Mouse (Mus musculus) kidney, embryonic 15.5 days (tissue): ENCODE measurements around the gene Socs3. TPM values are rescaled to one million over a fixed set of nuclear protein-coding genes. Genes with fewer than 3 reads are reported as not detected.

ENCODE experiments used
- ATAC-seq: fragments of 200-750 bp; cut with Nextera tagmentation; replicated peaks from 2 replicates; pipeline ENCODE4 v1.8.0; 2017; ENCODE audit warnings: moderate TSS enrichment; ENCODE audit not compliant: low FRiP score
- H3K27ac ChIP-seq: fragments of 300-500 bp; sonication (generic); 2 replicates; pipeline ENCODE4 v1.5.1; 2015; ENCODE audit warnings: mild to moderate bottlenecking, inconsistent platforms
- H3K27me3 ChIP-seq: fragments of 300-500 bp; sonication (generic); 2 replicates; pipeline ENCODE4 v1.6.1; 2015; ENCODE audit warnings: inconsistent platforms
- H3K36me3 ChIP-seq: fragments of 300-500 bp; sonication (generic); 2 replicates; pipeline ENCODE4 v1.6.1; 2015; ENCODE audit warnings: inconsistent platforms
- H3K4me1 ChIP-seq: fragments of 300-500 bp; sonication (generic); 2 replicates; pipeline ENCODE4 v1.6.1; 2015; ENCODE audit warnings: inconsistent platforms
- H3K4me2 ChIP-seq: fragments of 300-500 bp; sonication (generic); 2 replicates; pipeline ENCODE4 v1.6.1; 2015; ENCODE audit warnings: moderate library complexity, mild to moderate bottlenecking, inconsistent platforms
- H3K4me3 ChIP-seq: fragments of 300-500 bp; sonication (generic); replicated peaks from 2 replicates; pipeline ENCODE4 v1.5.1; 2015; ENCODE audit warnings: mild to moderate bottlenecking, inconsistent platforms
- H3K9ac ChIP-seq: fragments of 300-500 bp; sonication (generic); 2 replicates; pipeline ENCODE4 v1.6.1; 2015; ENCODE audit warnings: mild to moderate bottlenecking, inconsistent platforms
- H3K9me3 ChIP-seq: fragments of 300-500 bp; sonication (generic); replicated peaks from 2 replicates; pipeline ENCODE4 v1.6.1; 2016; ENCODE audit warnings: inconsistent platforms
- WGBS: fragments of 180-500 bp; shearing (Covaris S2); methylation state at CpG from one replicate; pipeline ENCODE4 v1.1.7; 2015; ENCODE audit warnings: mixed read lengths; 5-methylcytosine and 5-hydroxymethylcytosine counted together
- polyA plus RNA-seq: library from polyadenylated mRNA; unstranded; fragments of >200 nt; fragmentation: Nextera tagmentation; extraction: Ambion mirVana; gene quantifications from 2 replicates; pipeline ENCODE4 v1.2.1, GENCODE M21; 2015

Socs3 gene
- polyA plus RNA-seq, 1 experiment from 2014 or later: 15.2 TPM

DNA sequence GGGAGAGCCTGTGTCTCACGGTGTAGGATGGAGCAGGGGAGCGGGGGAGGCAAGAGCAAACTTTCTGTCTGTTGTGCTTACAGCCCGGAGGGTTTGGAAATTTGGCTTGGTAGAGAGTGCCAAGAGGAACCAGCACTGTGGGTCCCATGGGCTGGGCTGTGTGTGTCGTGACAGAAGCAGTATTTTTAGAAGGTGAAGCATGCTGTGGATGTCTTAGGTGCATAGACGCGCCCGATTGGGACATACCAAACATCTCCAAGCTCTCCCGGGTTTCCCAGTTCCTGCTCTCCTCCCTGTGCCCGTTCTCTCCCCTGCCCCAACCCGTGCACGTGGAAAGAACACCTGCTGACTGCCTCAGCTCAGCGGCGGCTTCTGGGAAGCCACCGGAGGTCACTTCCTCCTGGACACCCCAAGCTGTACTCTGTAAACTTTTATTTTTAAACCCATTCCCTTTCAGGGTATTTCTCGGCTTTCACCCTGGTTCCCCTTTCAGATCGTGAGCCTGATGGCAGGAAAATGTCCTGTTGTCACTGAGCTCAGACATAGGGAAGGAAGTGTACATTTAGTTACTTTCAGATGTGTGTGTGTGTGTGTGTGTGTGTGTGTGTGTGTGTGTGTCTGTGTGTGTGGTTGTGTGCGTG lies 10.0 kb downstream of the Socs3 start:
- peak overlapping the region; percentile 15; the same call in 1 of the 2 replicates for H3K27ac ChIP-seq
- no peak for ATAC-seq
- no peak overlapping the region for H3K9ac ChIP-seq
- no peaks in the 10 kb centered on the region for H3K9me3 ChIP-seq
- H3K27me3 ChIP-seq: no peaks in the 10 kb centered on the region
- no peaks in the 10 kb centered on the region for H3K36me3 ChIP-seq
- H3K4me3 ChIP-seq: no peak overlapping the region
- WGBS: 39% methylated on average over 17 of the region's 17 CpGs
- peak overlapping the region; percentile 3; the same call in 1 of the 2 replicates for H3K4me2 ChIP-seq
- peaks cover 74% of the 10 kb centered on the region for H3K4me1 ChIP-seq

DNA sequence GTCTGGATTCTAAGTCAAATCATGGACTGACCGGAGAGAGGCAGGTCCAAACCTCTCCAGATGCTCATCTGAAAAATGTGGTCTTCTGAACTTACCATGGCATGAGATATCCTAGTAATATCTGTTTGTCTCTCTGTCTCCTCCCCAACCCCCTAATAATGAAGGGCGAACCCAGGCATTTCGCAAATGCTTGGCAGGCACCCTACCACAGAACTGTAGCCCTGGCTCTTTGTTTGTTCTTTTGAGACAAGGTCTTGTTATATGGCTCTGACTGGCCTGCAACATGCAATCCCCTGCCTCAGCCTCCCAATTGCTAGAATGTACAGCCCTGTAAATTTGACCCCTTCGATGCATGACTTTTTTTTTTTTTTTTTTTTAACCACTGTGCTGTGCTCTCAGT lies 10.7 kb downstream of the Socs3 start:
- ATAC-seq: no peak
- no peak overlapping the region for H3K4me2 ChIP-seq
- H3K36me3 ChIP-seq: no peaks in the 10 kb centered on the region
- H3K27ac ChIP-seq: no peak overlapping the region
- no peak overlapping the region for H3K9ac ChIP-seq
- H3K4me3 ChIP-seq: no peak overlapping the region
- no peaks in the 10 kb centered on the region for H3K9me3 ChIP-seq
- H3K4me1 ChIP-seq: peaks cover 74% of the 10 kb centered on the region
- 89% methylated on average over 4 of the region's 4 CpGs for WGBS
- no peaks in the 10 kb centered on the region for H3K27me3 ChIP-seq

DNA sequence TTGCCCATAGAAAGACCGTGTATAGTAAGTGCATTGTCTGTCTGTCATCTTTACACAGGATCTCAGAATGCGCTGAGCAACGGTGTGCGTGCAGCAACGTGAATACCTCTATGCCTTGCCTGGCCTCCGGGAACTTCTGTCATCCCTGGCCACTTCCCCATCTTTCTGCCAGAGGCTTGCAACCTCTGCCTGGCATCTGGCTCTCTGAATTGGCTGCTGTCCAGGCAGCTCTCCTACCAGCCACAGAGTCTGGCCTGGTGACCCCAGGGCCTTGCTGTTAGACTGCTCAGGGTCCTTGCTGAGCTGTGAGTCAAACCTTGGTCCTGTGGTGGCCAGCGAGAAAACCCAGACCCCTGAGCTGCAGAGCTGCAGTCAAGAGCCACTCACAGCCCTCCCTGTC lies 11.7 kb downstream of the Socs3 start:
- Histone ChIP-seq H3K9me3 (no peaks in the 10 kb centered on the region), H3K9ac (no peak overlapping the region), H3K4me3 (no peak overlapping the region), H3K36me3 (no peaks in the 10 kb centered on the region), H3K4me1 (peaks cover 71% of the 10 kb centered on the region), H3K27ac (no peak overlapping the region), H3K27me3 (no peaks in the 10 kb centered on the region), H3K4me2 (no peak overlapping the region)
- WGBS: 68% methylated on average over 7 of the region's 7 CpGs
- no peak for ATAC-seq

DNA sequence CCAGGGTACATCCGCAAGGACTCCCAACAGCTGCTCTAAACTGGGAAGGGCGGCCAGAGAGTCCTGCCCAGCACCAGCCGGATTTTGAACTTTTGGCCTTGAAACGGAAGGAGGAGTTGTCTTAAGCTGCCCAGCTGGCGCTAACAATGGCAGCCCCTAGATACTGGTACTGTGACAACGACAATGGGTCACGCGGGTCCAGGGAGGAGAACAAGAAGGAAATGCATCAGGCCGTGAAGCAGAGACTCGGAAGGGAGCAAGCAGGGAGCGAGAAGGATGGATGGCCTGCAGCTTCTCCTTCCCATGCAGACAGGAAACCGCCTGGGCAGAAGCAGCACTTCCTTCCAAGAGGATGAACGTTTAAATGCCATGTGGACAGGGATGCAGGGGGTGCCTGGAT lies 14.2 kb downstream of the Socs3 start:
- Histone ChIP-seq H3K4me2 (no peak overlapping the region), H3K4me1 (peaks cover 67% of the 10 kb centered on the region), H3K9ac (no peak overlapping the region), H3K27ac (peak overlapping the region; percentile 63), H3K9me3 (no peaks in the 10 kb centered on the region), H3K27me3 (no peaks in the 10 kb centered on the region), H3K36me3 (no peaks in the 10 kb centered on the region), H3K4me3 (no peak overlapping the region)
- no peak; the same call in 1 of the 2 replicates for ATAC-seq
- WGBS: 43% methylated on average over 13 of the region's 13 CpGs

DNA sequence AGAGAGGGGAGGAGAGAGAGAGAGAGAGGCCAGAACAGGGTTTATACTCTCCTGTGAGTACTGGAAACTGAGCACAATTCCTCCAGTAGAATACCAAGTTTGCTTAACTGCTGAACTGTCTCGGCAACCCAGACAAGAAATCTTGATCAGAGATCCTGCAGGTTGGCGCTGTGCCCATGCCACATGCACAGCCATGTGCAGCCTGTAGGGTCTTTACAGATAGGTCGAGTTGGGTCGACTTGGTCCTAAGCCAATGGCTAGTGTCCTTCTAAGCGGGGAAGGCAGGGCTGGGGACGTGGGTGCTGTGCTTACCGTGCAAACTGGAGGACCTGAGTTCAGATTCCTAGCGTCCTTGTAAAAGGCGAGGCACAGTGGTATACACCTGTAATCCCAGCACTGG lies 15.0 kb downstream of the Socs3 start:
- Histone ChIP-seq H3K4me3 (no peak overlapping the region), H3K4me2 (no peak overlapping the region), H3K4me1 (peaks cover 66% of the 10 kb centered on the region), H3K27me3 (no peaks in the 10 kb centered on the region), H3K27ac (peak overlapping the region; percentile 63; the same call in 1 of the 2 replicates), H3K36me3 (no peaks in the 10 kb centered on the region), H3K9me3 (no peaks in the 10 kb centered on the region), H3K9ac (no peak overlapping the region)
- 77% methylated on average over 9 of the region's 9 CpGs for WGBS
- ATAC-seq: no peak

DNA sequence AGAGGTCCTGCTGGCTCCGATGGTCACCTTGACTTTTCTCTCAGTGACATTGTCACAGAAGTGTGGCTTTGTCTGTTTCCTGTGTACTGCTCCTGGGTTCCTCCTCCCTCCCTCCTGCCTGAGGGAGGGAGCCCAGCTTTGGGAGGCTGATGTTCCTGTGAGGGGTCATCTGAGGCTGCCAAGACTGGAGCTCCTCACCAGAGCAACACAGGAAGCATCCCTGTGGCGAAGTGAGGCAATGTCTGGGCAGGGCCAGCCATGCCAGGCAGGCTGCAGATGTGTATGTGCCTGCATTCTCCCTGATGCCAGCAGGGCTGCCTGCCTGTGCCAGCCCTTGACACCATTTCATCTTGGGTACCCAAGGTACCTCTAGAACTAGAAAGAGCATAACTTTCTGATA lies 15.8 kb downstream of the Socs3 start:
- Histone ChIP-seq H3K9ac (no peak overlapping the region), H3K27ac (peak overlapping the region; percentile 63; the same call in 1 of the 2 replicates)

DNA sequence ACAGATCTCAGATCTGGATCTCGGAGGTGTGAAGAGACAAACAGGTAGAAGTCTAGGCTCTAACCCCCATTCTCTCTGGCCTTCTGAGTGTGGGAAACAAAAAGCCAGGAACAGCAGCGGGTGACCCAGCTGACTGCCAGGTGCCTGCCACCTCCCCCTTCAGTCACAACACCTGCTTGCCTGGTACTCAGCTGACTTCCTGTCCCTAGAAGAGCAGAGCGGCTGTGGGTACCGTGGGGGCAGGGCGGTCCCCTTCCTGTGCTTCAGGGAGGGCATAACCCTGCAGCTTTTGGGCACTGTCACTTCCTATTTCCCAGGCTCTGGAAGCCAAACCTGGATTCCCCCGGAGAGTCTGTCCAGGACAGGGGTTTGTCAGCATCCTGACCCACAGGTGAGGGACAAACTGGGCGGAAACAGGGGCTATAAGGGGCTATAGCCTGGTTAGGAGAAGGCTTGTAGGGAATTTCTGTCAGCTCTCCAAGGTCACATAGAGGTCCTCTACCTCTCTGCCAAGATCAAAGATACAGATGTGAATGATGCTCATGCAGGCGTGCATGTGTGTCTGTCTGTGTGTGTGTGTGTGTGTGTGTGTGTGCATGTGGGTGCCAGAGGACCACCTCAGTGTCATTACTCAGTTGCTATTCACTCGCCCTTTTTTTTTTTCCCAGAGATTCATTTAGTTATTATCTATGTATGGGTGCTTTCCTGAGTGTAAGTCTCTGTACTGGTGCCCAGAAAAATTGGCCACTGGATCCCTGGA lies 17.5 kb downstream of the Socs3 start:
- H3K4me1 ChIP-seq: peaks cover 60% of the 10 kb centered on the region
- H3K4me2 ChIP-seq: no peak overlapping the region
- no peaks in the 10 kb centered on the region for H3K27me3 ChIP-seq
- no peak overlapping the region for H3K9ac ChIP-seq
- no peaks in the 10 kb centered on the region for H3K36me3 ChIP-seq
- no peak overlapping the region for H3K4me3 ChIP-seq
- WGBS: 56% methylated on average over 9 of the region's 9 CpGs
- no peak for ATAC-seq
- H3K9me3 ChIP-seq: no peaks in the 10 kb centered on the region
- H3K27ac ChIP-seq: no peak overlapping the region

More for the DNA sequence above, 15.8 kb downstream of the Socs3 start:
- Histone ChIP-seq H3K4me2 (no peak overlapping the region), H3K36me3 (no peaks in the 10 kb centered on the region), H3K4me1 (peaks cover 66% of the 10 kb centered on the region), H3K9me3 (no peaks in the 10 kb centered on the region), H3K4me3 (no peak overlapping the region), H3K27me3 (no peaks in the 10 kb centered on the region)
- ATAC-seq: no peak
- 63% methylated on average over 2 of the region's 2 CpGs for WGBS

DNA sequence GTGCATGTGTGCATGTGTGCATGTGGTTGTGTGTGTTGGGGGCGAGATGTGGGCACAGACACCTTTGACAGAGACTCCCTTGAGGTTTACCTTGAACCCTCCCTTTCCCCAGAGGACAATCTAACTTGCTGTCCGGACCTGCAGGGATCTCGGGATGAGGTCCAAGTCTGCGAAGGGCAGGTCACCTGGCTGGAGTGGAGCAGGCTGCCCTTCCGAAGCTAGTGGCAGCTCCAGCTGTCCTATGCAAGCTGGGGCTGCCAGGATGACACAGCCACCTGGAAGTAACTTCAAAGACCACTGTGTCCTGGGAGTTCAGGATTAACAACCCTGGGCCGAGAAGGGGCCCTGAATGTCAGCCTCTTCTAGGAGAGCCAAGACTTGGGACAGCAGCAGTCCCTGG lies 18.5 kb downstream of the Socs3 start:
- Histone ChIP-seq H3K36me3 (no peaks in the 10 kb centered on the region), H3K9me3 (no peaks in the 10 kb centered on the region), H3K27ac (no peak overlapping the region), H3K4me3 (no peak overlapping the region), H3K27me3 (no peaks in the 10 kb centered on the region), H3K4me1 (peaks cover 68% of the 10 kb centered on the region), H3K4me2 (no peak overlapping the region), H3K9ac (0 out of 2 replicates have a peak overlapping the region, but pooled peaks have one; percentile 3)
- WGBS: 56% methylated on average over 6 of the region's 6 CpGs
- ATAC-seq: no peak

DNA sequence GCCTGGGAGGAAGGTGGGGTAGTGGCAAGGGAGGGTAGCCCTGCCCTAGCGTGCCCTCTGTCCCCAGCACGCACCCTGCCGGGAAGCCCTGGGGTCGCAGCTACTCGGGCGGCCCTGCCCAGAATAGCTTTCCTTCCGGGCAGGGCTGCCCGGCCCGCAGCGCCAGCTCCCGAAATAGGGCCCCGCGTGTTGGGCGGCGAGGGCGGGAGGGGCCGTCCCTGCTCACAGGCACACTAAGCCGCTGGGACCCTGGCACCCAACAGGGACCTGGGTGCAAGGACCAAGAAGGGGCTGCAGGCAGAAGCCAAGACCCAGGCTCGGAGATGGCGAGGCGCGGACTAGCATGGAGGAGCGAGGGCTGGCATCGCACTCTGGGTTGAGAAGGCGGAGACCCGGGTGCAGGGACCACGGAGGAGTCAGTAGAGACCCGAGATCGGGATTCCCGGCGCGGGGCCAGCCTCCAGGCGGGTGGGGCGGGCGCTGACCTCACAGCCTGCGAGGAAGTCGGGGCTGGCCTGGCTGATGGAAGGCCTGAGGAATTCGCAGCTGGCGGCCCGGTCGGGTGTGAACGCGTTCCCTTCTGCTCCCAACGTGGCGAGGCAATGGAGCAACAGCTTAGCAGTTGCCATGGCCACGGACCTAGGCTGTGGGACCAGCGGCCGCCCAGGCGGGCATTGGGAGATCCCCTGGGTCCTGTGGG lies 20.3 kb downstream of the Socs3 start:
- Histone ChIP-seq H3K27ac (peak overlapping the region; percentile 79), H3K4me3 (peak overlapping the region; percentile 38), H3K4me1 (peaks cover 59% of the 10 kb centered on the region), H3K4me2 (peak overlapping the region; percentile 75), H3K9me3 (no peaks in the 10 kb centered on the region), H3K9ac (peak overlapping the region; percentile 50), H3K36me3 (no peaks in the 10 kb centered on the region), H3K27me3 (no peaks in the 10 kb centered on the region)
- 2% methylated on average over 49 of the region's 49 CpGs for WGBS
- peak; percentile 84 for ATAC-seq

DNA sequence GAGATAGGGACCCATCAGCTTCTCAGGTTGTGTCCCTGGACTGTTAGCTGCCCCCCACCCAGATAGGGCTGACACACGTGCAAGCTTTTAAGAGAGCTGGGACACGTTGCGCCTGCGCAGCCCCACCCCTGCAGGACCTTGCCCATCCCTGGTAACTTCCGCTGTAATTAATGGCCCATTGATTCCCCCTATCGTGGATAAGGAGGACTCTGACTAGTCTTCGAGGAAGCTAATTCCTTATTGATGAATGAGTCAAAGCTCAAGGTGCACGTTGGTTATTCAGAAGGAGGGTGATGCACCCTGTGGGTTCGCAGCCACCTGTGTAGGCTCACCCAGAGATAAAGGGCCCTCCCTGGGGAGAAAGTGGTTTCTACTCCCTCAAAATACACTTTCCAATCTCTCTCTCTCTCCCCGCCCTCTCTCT lies 22.8 kb downstream of the Socs3 start:
- ATAC-seq: 0 out of 2 replicates have a peak, but pooled peaks have one; percentile 41
- Histone ChIP-seq H3K36me3 (no peaks in the 10 kb centered on the region), H3K4me2 (peak overlapping the region; percentile 34), H3K9me3 (no peaks in the 10 kb centered on the region), H3K4me1 (peaks cover 45% of the 10 kb centered on the region), H3K9ac (no peak overlapping the region), H3K27me3 (no peaks in the 10 kb centered on the region), H3K27ac (peak overlapping the region; percentile 84), H3K4me3 (no peak overlapping the region)
- WGBS: 49% methylated on average over 10 of the region's 10 CpGs

DNA sequence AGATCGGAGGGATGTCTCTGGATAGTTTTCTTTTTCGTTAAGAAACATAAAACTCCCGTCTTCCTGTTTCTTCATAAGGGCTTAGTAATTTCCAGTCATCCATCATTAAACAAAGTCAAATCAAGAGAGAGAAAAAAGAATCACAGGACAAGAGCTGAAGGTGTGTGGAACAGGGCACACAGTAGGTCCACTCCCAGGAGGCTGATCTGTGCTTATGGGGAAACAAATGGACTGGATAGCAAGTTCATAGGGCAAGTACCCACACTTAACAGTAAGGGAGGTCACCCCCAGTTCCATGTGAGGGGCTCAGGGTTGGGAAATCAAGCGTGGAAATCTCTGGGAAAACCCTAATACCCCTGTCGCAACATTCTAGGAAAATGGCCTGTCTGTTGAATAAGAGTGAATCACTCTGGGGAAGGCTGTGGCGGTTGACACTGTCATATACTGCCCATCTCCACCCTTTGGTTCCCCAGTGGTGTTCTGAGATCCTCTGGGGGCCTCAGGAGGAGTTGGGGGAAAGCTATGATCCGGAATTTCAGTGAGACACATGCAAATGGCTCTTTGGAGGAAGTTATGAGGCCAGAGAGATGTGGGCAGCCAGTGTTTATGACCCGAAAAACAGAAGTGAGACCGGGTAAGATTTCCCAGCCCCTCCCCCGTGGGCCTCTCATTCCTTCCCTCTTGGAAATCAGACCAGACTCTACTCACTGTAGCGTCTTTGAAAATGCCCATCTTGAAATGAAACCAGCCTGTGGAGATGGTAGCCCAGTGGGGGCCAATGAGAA lies 23.5 kb downstream of the Socs3 start:
- Histone ChIP-seq H3K9ac (no peak overlapping the region), H3K36me3 (no peaks in the 10 kb centered on the region), H3K4me3 (no peak overlapping the region), H3K9me3 (no peaks in the 10 kb centered on the region), H3K27me3 (no peaks in the 10 kb centered on the region), H3K4me1 (peaks cover 44% of the 10 kb centered on the region), H3K27ac (peak overlapping the region; percentile 84), H3K4me2 (peak overlapping the region; percentile 34)
- WGBS: 42% methylated on average over 11 of the region's 11 CpGs
- ATAC-seq: 0 out of 2 replicates have a peak, but pooled peaks have one; percentile 26
